In genomic region chr9:77369262-77369661, GRCm38 (mm10) we compare ENCODE assay signal across 21 mouse cellular contexts. TPM values are rescaled to one million over a fixed set of nuclear protein-coding genes. Genes with fewer than 3 reads are reported as not detected.
DNase-seq lines count a peak whose midpoint lies in the region; ATAC-seq and TF ChIP-seq lines count a peak whose summit lies in the region.
"Had no signal": no experiment of that assay in that cellular context is flagged by ENCODE, and none has a peak within 500 bp of the region (broad histone marks: within the 10 kb centered on the region; RNA-seq: fewer than 3 reads in every experiment).

No protein-coding gene starts in this region.

- no peak for DNase-seq in gastrocnemius, adult 2 months
- no peak for DNase-seq in gastrocnemius, adult 8-10 months (ENCODE audit: low spot score in 2 of 2)
- no peak for DNase-seq in heart, embryonic 10.5 days (ENCODE audit: low spot score)
- peak; percentile 14 for DNase-seq in heart, postnatal 4 days
- DNase-seq: adrenal gland, adult 8-10 months; cerebellum, adult 11-12 months; cerebellum, postnatal 36 days; right cerebral cortex, adult 18-20 months; spleen, adult 18-20 months had no signal

- WGBS in heart, embryonic 16.5 days = 43% methylated on average over 9 of the region's 9 CpGs
- WGBS in heart, embryonic 10.5 days = 59% methylated on average over 9 of the region's 9 CpGs
- WGBS in midbrain, embryonic 16.5 days = 66% methylated on average over 9 of the region's 9 CpGs
- 76% methylated on average over 9 of the region's 9 CpGs for WGBS in midbrain, embryonic 13.5 days

- H3K27ac ChIP-seq in gastrocnemius, adult 2 months = no peak overlapping the region; the same call in 1 of the 2 replicates
- no peak overlapping the region for H3K27ac ChIP-seq in heart, embryonic 16.5 days (ENCODE audit: low read length)
- no peak overlapping the region for H3K27ac ChIP-seq in heart, embryonic 10.5 days
- H3K27ac ChIP-seq in midbrain, embryonic 16.5 days (ENCODE audit: low read length) = no peak overlapping the region
- H3K27ac ChIP-seq in midbrain, embryonic 13.5 days = no peak overlapping the region
- H3K27ac ChIP-seq: liver, embryonic 12.5 days; lung, embryonic 15.5 days had no signal

- H3K4me2 ChIP-seq in heart, embryonic 16.5 days (ENCODE audit: low read depth, low read length) = peak overlapping the region; percentile 20; the same call in 1 of the 2 replicates
- H3K4me2 ChIP-seq in midbrain, embryonic 16.5 days (ENCODE audit: low read length) = no peak overlapping the region
- H3K4me2 ChIP-seq in midbrain, embryonic 13.5 days (replicated peaks) = no peak overlapping the region
- H3K4me2 ChIP-seq: liver, embryonic 12.5 days; lung, embryonic 15.5 days had no signal

- intact Hi-C loops in gastrocnemius, adult 2 months (cut with DNase I) = no loop called here

- peak; percentile 30; the same call in 1 of the 2 replicates for TF ChIP-seq CTCF in gastrocnemius, adult 2 months (IDR thresholded peaks at IDR 0.05)

- H3K9me3 ChIP-seq in heart, embryonic 16.5 days (replicated peaks; ENCODE audit: control insufficient read depth, low read length) = no peaks in the 10 kb centered on the region
- H3K9me3 ChIP-seq in heart, embryonic 10.5 days = no peaks in the 10 kb centered on the region
- H3K9me3 ChIP-seq in midbrain, embryonic 16.5 days (replicated peaks; ENCODE audit: control insufficient read depth, low read length, poor library complexity, severe bottlenecking) = no peaks in the 10 kb centered on the region
- H3K9me3 ChIP-seq in midbrain, embryonic 13.5 days = no peaks in the 10 kb centered on the region
- H3K9me3 ChIP-seq: liver, embryonic 12.5 days; lung, embryonic 15.5 days had no signal

- peak overlapping the region; percentile 60 for H3K4me3 ChIP-seq in gastrocnemius, adult 2 months
- H3K4me3 ChIP-seq in heart, embryonic 16.5 days (ENCODE audit: low read length) = no peak overlapping the region
- H3K4me3 ChIP-seq in heart, embryonic 10.5 days = no peak overlapping the region
- no peak overlapping the region for H3K4me3 ChIP-seq in midbrain, embryonic 16.5 days (ENCODE audit: low read depth, low read length)
- H3K4me3 ChIP-seq in midbrain, embryonic 13.5 days (replicated peaks) = no peak overlapping the region
- H3K4me3 ChIP-seq: erythroblast, embryonic 14.5 days; liver, embryonic 12.5 days; lung, embryonic 15.5 days had no signal

- no peak for ATAC-seq in heart, embryonic 16.5 days (replicated peaks; ENCODE audit: extremely low read depth, insufficient read depth, low FRiP score)
- ATAC-seq in midbrain, embryonic 16.5 days = peak; percentile 48; the same call in 1 of the 2 replicates
- ATAC-seq in midbrain, embryonic 13.5 days = no peak
- ATAC-seq in megakaryocyte, adult 5-6 weeks (ENCODE audit: poor library complexity, severe bottlenecking) = no peak
- ATAC-seq: forebrain, embryonic 14.5 days; intestine, postnatal 0 days; liver, embryonic 12.5 days had no signal

- peaks cover 3% of the 10 kb centered on the region; the same call in 1 of the 2 replicates for H3K4me1 ChIP-seq in heart, embryonic 16.5 days (ENCODE audit: control insufficient read depth, insufficient read depth, low read length)
- H3K4me1 ChIP-seq in heart, embryonic 10.5 days = 0 out of 2 replicates have a peak, but pooled peaks cover 2% of the 10 kb centered on the region
- H3K4me1 ChIP-seq in midbrain, embryonic 16.5 days (ENCODE audit: control insufficient read depth, insufficient read depth, low read length) = no peaks in the 10 kb centered on the region
- H3K4me1 ChIP-seq in midbrain, embryonic 13.5 days (replicated peaks) = no peaks in the 10 kb centered on the region
- H3K4me1 ChIP-seq: liver, embryonic 12.5 days; lung, embryonic 15.5 days had no signal

- no peaks in the 10 kb centered on the region for H3K36me3 ChIP-seq in heart, embryonic 16.5 days (ENCODE audit: control insufficient read depth, insufficient read depth)
- no peaks in the 10 kb centered on the region for H3K36me3 ChIP-seq in heart, embryonic 10.5 days
- no peaks in the 10 kb centered on the region for H3K36me3 ChIP-seq in midbrain, embryonic 16.5 days (ENCODE audit: control insufficient read depth, insufficient read depth, low read length)
- no peaks in the 10 kb centered on the region for H3K36me3 ChIP-seq in midbrain, embryonic 13.5 days
- H3K36me3 ChIP-seq: liver, embryonic 12.5 days; lung, embryonic 15.5 days had no signal

- H3K27me3 ChIP-seq in heart, embryonic 16.5 days (ENCODE audit: control insufficient read depth, insufficient read depth, low read length) = no peaks in the 10 kb centered on the region
- no peaks in the 10 kb centered on the region for H3K27me3 ChIP-seq in heart, embryonic 10.5 days (ENCODE audit: insufficient read depth, poor library complexity, severe bottlenecking)
- H3K27me3 ChIP-seq in midbrain, embryonic 16.5 days (ENCODE audit: control insufficient read depth, insufficient read depth, low read depth, low read length) = no peaks in the 10 kb centered on the region
- no peaks in the 10 kb centered on the region for H3K27me3 ChIP-seq in midbrain, embryonic 13.5 days
- H3K27me3 ChIP-seq: liver, embryonic 12.5 days; lung, embryonic 15.5 days had no signal

- H3K9ac ChIP-seq in heart, embryonic 16.5 days (ENCODE audit: low read length) = no peak overlapping the region
- no peak overlapping the region for H3K9ac ChIP-seq in midbrain, embryonic 16.5 days (ENCODE audit: low read depth, low read length)
- no peak overlapping the region for H3K9ac ChIP-seq in midbrain, embryonic 13.5 days (replicated peaks)
- H3K9ac ChIP-seq: liver, embryonic 12.5 days; lung, embryonic 15.5 days had no signal

RNA-seq across cellular contexts. Expression of gene Mlip, which starts 16.5 kb away (rescaled TPM):
- 100 to 1,000 TPM in 1 of 2 experiments, 10 to 100 TPM in 1; 77.3 to 100 TPM for total RNA-seq in gastrocnemius, adult 2 months (2021)
- 100 to 1,000 TPM in 2 of 4 experiments, 10 to 100 TPM in 2; 83.4 to 114 (median 97.6) TPM for total RNA-seq in gastrocnemius, adult 8-10 months (2022)
- 94.1 and 101 TPM in 2 replicates for polyA plus RNA-seq in heart, embryonic 16.5 days (2015; fragmentation: Nextera tagmentation; extraction: Ambion mirVana)
- polyA plus RNA-seq in heart, embryonic 10.5 days (2016; fragmentation: Nextera tagmentation; extraction: Ambion mirVana) = 38.6 and 68.6 TPM in 2 replicates
- polyA plus RNA-seq in midbrain, embryonic 16.5 days (2015; fragmentation: Nextera tagmentation; extraction: Ambion mirVana) = 0.97 and 1.8 TPM in 2 replicates
- polyA plus RNA-seq in midbrain, embryonic 13.5 days (2015; fragmentation: Nextera tagmentation; extraction: Ambion mirVana) = 0.32 and 0.54 TPM in 2 replicates
- 100 to 1,000 TPM; 159 to 165 TPM for total RNA-seq in heart, postnatal 4 days (2021)
- total RNA-seq in megakaryocyte, adult 5-6 weeks (2015) = not detected in 2 replicates
- not detected in 2 replicates for total RNA-seq in megakaryocyte, adult 5-6 weeks (2017)
- total RNA-seq: granulocyte monocyte progenitor cell, adult 5-6 weeks; monocyte, adult 5-6 weeks had no signal
- polyA plus RNA-seq: liver, embryonic 12.5 days; thymus, postnatal 0 days had no signal

Comparison
In these comparisons a context has a peak if more than half of its experiments do, and no peak if none do; other contexts are left out.
1. RNA of gene Mlip, which starts 16.5 kb away (total RNA-seq): 159 to 165 TPM in heart, postnatal 4 days, 83.4 to 114 TPM in gastrocnemius, adult 8-10 months and 77.3 to 100 TPM in gastrocnemius, adult 2 months; not detected in megakaryocyte, adult 5-6 weeks; every median in the first group is over 10 times any median in the second.